Mouse (Mus musculus) lung, postnatal 14 days (tissue): ENCODE measurements around the gene Gm11397.
"Not testable (repeated sequence)": the region's sequence is repeated elsewhere in the genome, so short reads cannot be mapped to it uniquely, and the experiment has no call there.

ENCODE experiments used
- DNase-seq: peaks from one replicate; pipeline ENCODE4 v3.0.0; 2021

The Gm11397 gene

GRCm38 (mm10) chr13:33395461-33395860 lies at the start of gene Gm11397:
TSS of gene Gm11397 (plus strand) at chr13:33395761.
- DNase-seq, result not testable (repeated sequence)

- not testable (repeated sequence) for DNase-seq
Observed at GRCm38 (mm10) chr13:33356666-33357065, 38.9 kb upstream of the Gm11397 start.

GRCm38 (mm10) chr13:33432714-33433113 lies 37.2 kb downstream of the Gm11397 start:
- not testable (repeated sequence) for DNase-seq
